Mouse (Mus musculus) liver, embryonic 11.5 days (tissue): ENCODE results near the gene Ppp1r3e. TPM values are rescaled to one million over a fixed set of nuclear protein-coding genes. Genes with fewer than 3 reads are reported as not detected.

Experiments
- ATAC-seq: fragments of 200-750 bp; cut with Nextera tagmentation; replicated peaks from 2 replicates; pipeline ENCODE4 v1.8.0; 2017; ENCODE audit warnings: moderate number of reproducible peaks, mild to moderate bottlenecking, moderate TSS enrichment, moderate library complexity; ENCODE audit not compliant: low FRiP score
- DNase-seq: peaks from one replicate; pipeline ENCODE4 v3.0.0-alpha.2; 2017; ENCODE audit warnings: low spot score
- H3K27ac ChIP-seq: fragments of 300-500 bp; sonication (generic); 2 replicates; pipeline ENCODE4 v1.5.1; 2014; ENCODE audit warnings: mild to moderate bottlenecking, low read depth, low read length, control low read depth
- H3K27me3 ChIP-seq: fragments of 300-500 bp; sonication (generic); replicated peaks from 2 replicates; pipeline ENCODE4 v1.6.1; 2014; ENCODE audit warnings: low read length, mixed read lengths; ENCODE audit not compliant: control insufficient read depth, insufficient read depth
- H3K36me3 ChIP-seq: fragments of 300-500 bp; sonication (generic); 2 replicates; pipeline ENCODE4 v1.6.1; 2014; ENCODE audit warnings: mild to moderate bottlenecking, low read length, moderate library complexity, mixed read lengths; ENCODE audit not compliant: control insufficient read depth, insufficient read depth
- H3K4me1 ChIP-seq: fragments of 300-500 bp; sonication (generic); replicated peaks from 2 replicates; pipeline ENCODE4 v1.6.1; 2014; ENCODE audit warnings: low read length, mixed read lengths; ENCODE audit not compliant: control insufficient read depth, insufficient read depth
- H3K4me2 ChIP-seq: fragments of 300-500 bp; sonication (generic); 2 replicates; pipeline ENCODE4 v1.6.1; 2014; ENCODE audit warnings: mild to moderate bottlenecking, control low read depth, moderate library complexity
- H3K4me3 ChIP-seq: fragments of 300-500 bp; sonication (generic); 2 replicates; pipeline ENCODE4 v1.5.1; 2014; ENCODE audit warnings: low read depth, low read length, control low read depth
- H3K9ac ChIP-seq: fragments of 300-500 bp; sonication (generic); 2 replicates; pipeline ENCODE4 v1.6.1; 2014; ENCODE audit warnings: low read depth, low read length, control low read depth
- H3K9me3 ChIP-seq: fragments of 300-500 bp; sonication (generic); 2 replicates; pipeline ENCODE4 v1.6.1; 2016; ENCODE audit warnings: low read length, inconsistent platforms, mixed read lengths; ENCODE audit not compliant: control insufficient read depth
- WGBS: fragments of 180-500 bp; shearing (Covaris S2); extraction: QIAGEN DNeasy Blood & Tissue Kit; methylation state at CpG from one replicate; pipeline ENCODE4 v1.1.7; 2014; 5-methylcytosine and 5-hydroxymethylcytosine counted together
- polyA plus RNA-seq: library from polyadenylated mRNA; unstranded; fragments of >200 nt; fragmentation: Nextera tagmentation; extraction: Ambion mirVana; gene quantifications from 2 replicates; pipeline ENCODE4 v1.2.1, GENCODE M21; 2014

Ppp1r3e gene
- polyA plus RNA-seq, 1 experiment from 2014 or later: 1.1 TPM

GRCm38 (mm10) chr14:54866936-54867335 is 10.4 kb downstream of the Ppp1r3e start:
- Histone ChIP-seq H3K4me2 (no peak overlapping the region), H3K9ac (no peak overlapping the region), H3K9me3 (no peaks in the 10 kb centered on the region), H3K36me3 (no peaks in the 10 kb centered on the region), H3K4me1 (no peaks in the 10 kb centered on the region; the same call in 1 of the 2 replicates), H3K27ac (no peak overlapping the region), H3K4me3 (no peak overlapping the region), H3K27me3 (no peaks in the 10 kb centered on the region)
- ATAC-seq (no peak), DNase-seq (no peak)
- 62% methylated on average over 5 of the region's 5 CpGs for WGBS

GRCm38 (mm10) chr14:54866268-54866667 is 11.1 kb downstream of the Ppp1r3e start:
- WGBS: 46% methylated on average over 3 of the region's 3 CpGs
- ATAC-seq (no peak), DNase-seq (no peak)
- Histone ChIP-seq H3K36me3 (no peaks in the 10 kb centered on the region), H3K9ac (no peak overlapping the region), H3K27ac (no peak overlapping the region), H3K4me1 (no peaks in the 10 kb centered on the region; the same call in 1 of the 2 replicates), H3K27me3 (no peaks in the 10 kb centered on the region), H3K4me2 (no peak overlapping the region), H3K4me3 (no peak overlapping the region), H3K9me3 (no peaks in the 10 kb centered on the region)

DNA sequence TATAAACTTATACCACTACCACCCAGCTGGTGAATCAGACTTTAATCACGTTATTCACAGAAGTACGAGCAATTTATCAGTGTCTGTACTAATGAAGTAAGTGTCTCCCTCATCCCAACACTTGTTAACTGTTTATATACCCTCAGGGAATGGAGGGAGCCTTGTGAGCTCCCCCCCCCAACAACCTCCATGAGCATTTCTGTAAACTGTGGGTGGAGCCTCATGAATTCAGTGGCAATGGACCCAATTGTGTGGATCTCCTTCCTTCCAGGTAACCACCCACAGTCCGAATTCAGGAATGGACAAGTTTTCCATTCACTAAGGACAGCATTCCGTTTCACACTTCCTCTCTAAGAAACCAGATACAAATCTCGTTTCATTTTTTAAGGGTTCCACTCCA is 11.7 kb downstream of the Ppp1r3e start:
- H3K27ac ChIP-seq: no peak overlapping the region
- H3K9ac ChIP-seq: no peak overlapping the region
- H3K4me1 ChIP-seq: no peaks in the 10 kb centered on the region; the same call in 1 of the 2 replicates
- H3K4me3 ChIP-seq: no peak overlapping the region
- WGBS: 75% methylated on average over 5 of the region's 5 CpGs
- H3K36me3 ChIP-seq: no peaks in the 10 kb centered on the region
- no peaks in the 10 kb centered on the region for H3K9me3 ChIP-seq
- H3K4me2 ChIP-seq: no peak overlapping the region
- no peaks in the 10 kb centered on the region for H3K27me3 ChIP-seq
- ATAC-seq (no peak), DNase-seq (no peak)

DNA sequence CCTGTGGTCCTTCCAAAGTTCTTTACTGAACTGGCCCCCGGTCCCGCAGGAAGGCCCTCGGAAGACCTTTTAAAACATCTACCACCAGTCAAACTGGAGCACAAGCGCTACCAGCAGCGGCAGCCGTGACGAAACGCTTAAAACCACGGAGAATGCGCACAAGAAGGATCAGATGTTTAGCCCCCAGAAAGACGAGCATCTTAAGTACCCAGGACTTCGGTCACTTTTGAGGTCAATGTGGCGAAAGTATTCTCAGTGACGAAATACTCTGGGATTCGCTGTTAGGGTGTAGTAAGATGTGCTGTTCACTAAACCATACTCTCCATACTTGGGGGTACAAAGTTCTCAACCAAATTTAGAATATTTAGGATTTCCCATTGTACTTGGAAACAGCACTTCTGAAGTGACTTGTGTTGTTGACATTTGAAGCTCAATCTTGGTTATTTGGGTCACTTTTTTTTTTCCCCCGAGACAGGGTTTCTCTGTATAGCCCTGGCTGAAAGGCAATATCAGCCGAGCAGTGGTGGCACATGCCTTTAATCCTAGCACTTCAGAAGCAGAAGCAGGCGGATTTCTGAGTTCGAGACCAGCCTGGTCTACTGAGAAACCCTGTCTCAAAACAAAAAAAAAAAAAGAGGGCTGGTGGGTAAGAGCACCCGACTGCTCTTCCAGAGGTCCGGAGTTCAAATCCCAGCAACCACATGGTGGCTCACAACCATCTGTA is 12.9 kb downstream of the Ppp1r3e start:
- H3K36me3 ChIP-seq: no peaks in the 10 kb centered on the region; the same call in 1 of the 2 replicates
- no peaks in the 10 kb centered on the region; the same call in 1 of the 2 replicates for H3K4me1 ChIP-seq
- 13% methylated on average over 21 of the region's 21 CpGs for WGBS
- H3K4me2 ChIP-seq: peak overlapping the region; percentile 89
- no peak overlapping the region for H3K27ac ChIP-seq
- no peak for DNase-seq
- peak overlapping the region; percentile 77 for H3K4me3 ChIP-seq
- no peak for ATAC-seq
- H3K27me3 ChIP-seq: no peaks in the 10 kb centered on the region
- H3K9ac ChIP-seq: peak overlapping the region; percentile 86
- no peaks in the 10 kb centered on the region for H3K9me3 ChIP-seq

DNA sequence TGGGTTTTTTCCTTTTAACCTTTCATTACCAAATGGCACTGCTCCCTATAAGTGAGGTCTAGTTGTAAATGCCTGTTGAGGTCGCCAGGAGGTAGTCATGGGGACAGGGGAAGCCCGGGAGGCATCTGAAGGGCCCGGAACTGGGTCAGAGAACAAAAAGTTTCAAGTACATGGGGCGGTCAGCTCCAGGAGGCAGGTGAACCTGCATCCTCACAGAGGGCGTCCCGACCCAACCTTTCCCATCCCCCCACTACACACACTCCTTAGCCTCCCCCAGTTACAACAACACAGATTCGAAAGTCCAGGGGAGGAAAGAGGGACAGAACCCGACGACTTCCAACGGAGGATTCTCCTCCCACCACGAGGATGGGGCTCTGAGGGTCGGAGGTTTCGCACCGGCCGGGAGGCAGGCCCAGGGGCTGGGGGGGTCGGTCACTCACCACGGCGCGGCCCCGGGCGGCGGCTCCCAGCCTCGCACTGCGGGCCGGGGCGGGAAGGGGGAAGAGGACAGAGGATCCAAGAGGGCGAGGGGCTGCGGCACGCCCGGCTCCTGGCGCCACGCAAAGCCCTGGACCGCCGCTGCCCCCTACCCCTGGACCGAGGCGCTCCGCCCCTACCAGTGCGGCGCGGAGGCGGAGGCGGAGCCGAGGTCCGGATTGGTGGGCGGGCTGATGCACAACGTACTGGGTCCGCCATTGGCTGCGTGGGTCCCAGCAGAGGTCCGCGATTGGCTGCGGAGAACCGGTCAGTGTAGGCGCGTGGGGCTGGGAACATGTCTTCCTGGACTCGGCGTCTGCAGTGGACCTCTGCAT is 13.6 kb downstream of the Ppp1r3e start:
- no peaks in the 10 kb centered on the region for H3K27me3 ChIP-seq
- DNase-seq (peak; percentile 89), ATAC-seq (peak; percentile 99)
- H3K9ac ChIP-seq: peak overlapping the region; percentile 86
- peak overlapping the region; percentile 77 for H3K4me3 ChIP-seq
- no peaks in the 10 kb centered on the region; the same call in 1 of the 2 replicates for H3K4me1 ChIP-seq
- no peaks in the 10 kb centered on the region for H3K9me3 ChIP-seq
- under 1% methylated on average over 55 of the region's 56 CpGs for WGBS
- peak overlapping the region; percentile 89 for H3K4me2 ChIP-seq
- 0 out of 2 replicates have a peak overlapping the region, but pooled peaks have one; percentile 41 for H3K27ac ChIP-seq
- H3K36me3 ChIP-seq: no peaks in the 10 kb centered on the region; the same call in 1 of the 2 replicates

- ATAC-seq (no peak), DNase-seq (no peak)
- H3K36me3 ChIP-seq: no peaks in the 10 kb centered on the region; the same call in 1 of the 2 replicates
- H3K27ac ChIP-seq: no peak overlapping the region
- H3K4me1 ChIP-seq: no peaks in the 10 kb centered on the region; the same call in 1 of the 2 replicates
- H3K9ac ChIP-seq: no peak overlapping the region
- no peak overlapping the region for H3K4me3 ChIP-seq
- 34% methylated on average over 2 of the region's 2 CpGs for WGBS
- no peaks in the 10 kb centered on the region for H3K9me3 ChIP-seq
- no peaks in the 10 kb centered on the region for H3K27me3 ChIP-seq
- no peak overlapping the region for H3K4me2 ChIP-seq
These were observed 16.8 kb downstream of the Ppp1r3e start for GRCm38 (mm10) chr14:54860511-54860910.

- Histone ChIP-seq H3K9ac (no peak overlapping the region), H3K36me3 (no peaks in the 10 kb centered on the region; the same call in 1 of the 2 replicates), H3K27ac (no peak overlapping the region), H3K4me3 (no peak overlapping the region), H3K9me3 (no peaks in the 10 kb centered on the region), H3K27me3 (no peaks in the 10 kb centered on the region), H3K4me2 (no peak overlapping the region), H3K4me1 (no peaks in the 10 kb centered on the region)
- no peak for ATAC-seq
- 90% methylated on average over 9 of the region's 9 CpGs for WGBS
- DNase-seq: no peak
These were observed 19.5 kb downstream of the Ppp1r3e start for GRCm38 (mm10) chr14:54857891-54858290.

- DNase-seq: no peak
- WGBS: 48% methylated on average over 7 of the region's 7 CpGs
- Histone ChIP-seq H3K4me2 (no peak overlapping the region), H3K27me3 (no peaks in the 10 kb centered on the region), H3K36me3 (no peaks in the 10 kb centered on the region; the same call in 1 of the 2 replicates), H3K9ac (no peak overlapping the region), H3K4me1 (no peaks in the 10 kb centered on the region), H3K27ac (no peak overlapping the region), H3K9me3 (no peaks in the 10 kb centered on the region), H3K4me3 (no peak overlapping the region)
- ATAC-seq: no peak
These were observed 20.6 kb downstream of the Ppp1r3e start for GRCm38 (mm10) chr14:54856703-54857102.
